Mouse (Mus musculus) liver, embryonic 14.5 days (tissue): ENCODE data around the gene Ryr1.

Source experiments
- CTCF ChIP-seq: IDR thresholded peaks from 2 replicates; pipeline ENCODE4 v1.5.1; 2016; ENCODE audit warnings: antibody characterized with exemption, low read depth, control low read depth
- EP300 ChIP-seq: IDR thresholded peaks from 2 replicates; pipeline ENCODE4 v1.6.1; 2016; ENCODE audit warnings: antibody characterized with exemption, low read depth

GRCm38 (mm10) chr7:29128725-29129124 is 3.7 kb upstream of the Ryr1 start:
- TF ChIP-seq EP300 = no peak
- TF ChIP-seq CTCF = peak; percentile 57
